Mouse (Mus musculus): ENCODE measurements around the gene Aqp6.

DNA sequence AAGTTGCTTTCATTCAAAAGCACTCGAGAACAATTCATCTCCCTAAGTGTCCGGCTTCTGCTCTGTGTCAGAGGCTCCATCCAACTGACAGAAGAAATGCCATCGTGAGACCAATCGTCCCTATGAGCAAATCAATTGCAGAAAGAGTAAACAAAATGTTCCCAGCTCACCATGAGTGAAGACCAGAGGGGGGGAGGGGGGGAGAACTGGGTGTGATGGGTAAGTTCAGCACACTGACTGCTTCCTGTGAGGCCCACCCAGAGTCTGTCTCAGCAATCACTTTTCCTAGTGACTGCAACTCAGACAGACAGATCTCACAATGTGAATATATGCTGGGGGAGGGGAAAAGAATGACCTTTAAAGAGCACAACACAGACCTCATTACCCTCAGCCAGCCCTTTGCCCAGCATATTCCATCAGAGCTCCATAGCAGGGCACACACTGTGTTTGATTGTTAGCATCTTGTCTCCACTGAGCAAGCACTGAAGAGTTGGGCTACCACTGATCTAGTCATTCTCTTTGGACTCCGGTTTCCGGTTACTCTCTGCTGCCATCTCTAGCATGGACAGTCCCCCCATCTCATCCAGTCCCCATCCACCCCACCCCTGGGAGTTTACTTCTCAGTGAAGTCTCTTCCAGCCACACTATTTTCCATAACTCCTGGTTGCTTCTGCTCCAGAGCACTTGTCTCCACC lies 48.0 kb downstream of the Aqp6 start:
- TF ChIP-seq POLR2A (IDR thresholded peaks at IDR 0.05; ENCODE audit: low read depth, low read length) (no peak), CTCF (IDR thresholded peaks at IDR 0.05; ENCODE audit: borderline replicate concordance, insufficient read depth, low read length) (no peak)
